Mouse (Mus musculus) embryo, embryonic 11 days (tissue): ENCODE data around the gene Abi3.
A peak's percentile ranks its signal among the peaks of the same experiment; 100 is the strongest.

Experiments used
- DNase-seq: peaks from one replicate; pipeline ENCODE4 v3.0.0-alpha.2; 2015

The Abi3 gene

DNA sequence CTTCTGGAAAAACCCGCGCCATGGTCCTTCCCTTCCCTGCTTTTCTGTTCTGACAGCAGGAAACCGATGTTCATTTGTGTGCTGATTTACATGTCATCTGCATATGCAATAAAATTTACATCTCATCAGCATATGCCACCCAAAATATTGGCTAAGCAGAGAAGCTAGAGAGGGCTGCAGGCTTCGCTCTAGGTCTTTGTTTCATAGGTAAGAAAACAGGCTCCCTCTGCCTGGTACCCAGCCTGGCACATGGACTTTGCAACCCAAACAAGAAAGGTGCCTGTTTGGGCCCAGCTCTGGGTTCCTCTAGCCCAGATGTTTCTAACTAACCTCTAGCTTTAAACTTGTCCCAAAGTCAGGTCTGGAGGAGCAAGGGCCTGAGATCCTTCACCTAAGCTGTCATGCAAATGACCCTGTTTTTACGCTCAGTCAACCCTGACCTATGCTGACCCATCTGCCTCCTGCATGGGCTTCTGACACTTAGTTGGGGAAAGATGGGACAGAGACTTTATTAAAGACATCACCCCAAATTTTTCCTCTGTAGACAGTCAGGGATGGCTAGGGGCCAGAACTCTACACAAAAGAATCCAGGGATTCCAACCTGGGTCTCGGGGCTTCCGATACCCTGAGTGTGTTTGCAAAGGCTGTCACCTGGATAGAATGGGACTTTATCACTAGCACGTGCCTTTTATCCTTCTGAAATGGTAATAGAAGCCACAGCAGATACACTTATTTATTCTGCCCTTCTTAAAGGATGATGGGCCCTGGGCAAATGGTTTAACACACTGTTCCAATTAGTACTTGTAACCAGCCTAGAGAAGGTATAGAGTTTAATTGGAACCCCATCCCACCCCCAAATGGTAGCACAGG lies 3.0 kb downstream of the Abi3 start:
- no peak for DNase-seq

DNA sequence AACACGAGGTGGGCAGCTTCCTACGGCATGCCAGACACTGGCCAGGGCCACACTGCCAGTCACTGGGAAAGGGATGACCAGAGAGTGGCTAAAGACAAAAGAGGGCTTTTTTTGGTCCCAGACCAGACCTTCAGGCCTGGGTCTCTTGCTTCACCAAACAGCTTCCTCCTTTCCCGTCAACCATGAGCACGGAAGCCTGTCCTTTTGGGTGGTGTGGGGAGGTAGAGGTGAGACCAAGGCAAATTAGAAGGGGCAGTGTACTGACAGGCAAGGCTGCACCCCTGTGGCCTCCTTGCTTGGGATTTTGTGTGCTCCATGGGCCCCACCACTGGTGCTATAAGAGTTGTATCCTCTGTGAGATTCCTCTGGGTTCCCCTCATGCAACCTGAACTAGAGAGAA lies 3.7 kb downstream of the Abi3 start:
- no peak for DNase-seq

DNA sequence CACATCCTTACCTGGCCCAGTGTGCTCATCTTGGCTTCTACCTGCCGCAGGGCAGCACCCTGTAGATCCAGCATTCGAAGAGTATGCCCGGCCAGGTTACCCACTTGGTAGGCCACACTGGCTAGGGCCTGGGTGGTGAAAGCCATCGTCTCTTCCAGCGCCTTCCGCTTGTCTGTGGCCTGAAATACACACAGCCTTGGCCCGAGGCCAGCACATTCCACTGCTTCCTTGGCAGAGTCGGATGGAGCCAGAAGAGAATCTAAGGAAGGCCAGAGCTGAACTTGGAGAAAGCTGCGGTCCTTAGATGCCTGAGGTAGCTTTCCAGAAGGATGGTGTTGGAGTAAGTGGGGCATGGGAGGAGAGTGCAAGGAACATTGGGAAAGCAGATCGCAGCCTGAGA lies 5.2 kb downstream of the Abi3 start, which contains the start of gene Gngt2:
TSS of gene Gngt2 (plus strand) at position 158 of the 400 bp plus-strand sequence.
- DNase-seq: no peak

DNA sequence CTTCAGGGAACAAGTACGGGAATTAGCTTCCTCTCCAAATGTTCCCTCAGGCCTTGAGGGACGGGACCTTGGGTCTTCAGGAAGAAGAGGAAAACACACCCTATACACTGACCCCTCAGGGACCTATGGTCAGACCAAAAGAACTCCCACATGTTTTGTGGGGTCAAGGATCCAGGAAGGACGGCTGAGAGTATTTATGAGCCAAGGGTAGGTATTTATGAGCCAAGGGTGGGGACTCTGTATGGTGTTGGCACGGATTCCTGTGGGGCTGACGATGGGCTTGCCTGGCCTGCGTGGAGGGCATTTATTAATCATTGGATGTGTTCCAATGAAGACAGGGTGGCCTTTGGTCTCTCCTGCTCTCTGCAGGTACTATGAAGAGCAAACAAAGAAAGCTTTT lies 5.8 kb downstream of the Abi3 start:
- no peak for DNase-seq

DNA sequence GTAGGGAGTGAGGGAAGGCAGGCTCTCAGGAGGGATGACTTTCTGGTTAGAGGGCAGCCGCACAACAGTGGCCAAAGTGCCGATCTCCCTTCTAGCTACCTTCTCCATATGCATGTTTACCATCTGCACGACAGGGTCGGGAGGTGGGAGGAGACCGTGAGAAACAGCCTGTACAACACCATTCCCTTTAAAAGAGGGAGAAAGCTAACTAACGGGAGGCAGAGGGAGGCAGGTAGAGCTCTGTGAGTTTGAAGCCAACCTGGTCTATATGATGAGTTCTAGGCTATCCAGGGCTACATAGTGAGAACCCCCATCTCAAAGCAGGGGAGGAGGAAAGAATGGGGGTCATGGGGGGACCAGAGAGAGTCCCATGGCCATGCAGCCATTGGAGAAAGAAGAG lies 6.4 kb downstream of the Abi3 start:
- no peak for DNase-seq

DNA sequence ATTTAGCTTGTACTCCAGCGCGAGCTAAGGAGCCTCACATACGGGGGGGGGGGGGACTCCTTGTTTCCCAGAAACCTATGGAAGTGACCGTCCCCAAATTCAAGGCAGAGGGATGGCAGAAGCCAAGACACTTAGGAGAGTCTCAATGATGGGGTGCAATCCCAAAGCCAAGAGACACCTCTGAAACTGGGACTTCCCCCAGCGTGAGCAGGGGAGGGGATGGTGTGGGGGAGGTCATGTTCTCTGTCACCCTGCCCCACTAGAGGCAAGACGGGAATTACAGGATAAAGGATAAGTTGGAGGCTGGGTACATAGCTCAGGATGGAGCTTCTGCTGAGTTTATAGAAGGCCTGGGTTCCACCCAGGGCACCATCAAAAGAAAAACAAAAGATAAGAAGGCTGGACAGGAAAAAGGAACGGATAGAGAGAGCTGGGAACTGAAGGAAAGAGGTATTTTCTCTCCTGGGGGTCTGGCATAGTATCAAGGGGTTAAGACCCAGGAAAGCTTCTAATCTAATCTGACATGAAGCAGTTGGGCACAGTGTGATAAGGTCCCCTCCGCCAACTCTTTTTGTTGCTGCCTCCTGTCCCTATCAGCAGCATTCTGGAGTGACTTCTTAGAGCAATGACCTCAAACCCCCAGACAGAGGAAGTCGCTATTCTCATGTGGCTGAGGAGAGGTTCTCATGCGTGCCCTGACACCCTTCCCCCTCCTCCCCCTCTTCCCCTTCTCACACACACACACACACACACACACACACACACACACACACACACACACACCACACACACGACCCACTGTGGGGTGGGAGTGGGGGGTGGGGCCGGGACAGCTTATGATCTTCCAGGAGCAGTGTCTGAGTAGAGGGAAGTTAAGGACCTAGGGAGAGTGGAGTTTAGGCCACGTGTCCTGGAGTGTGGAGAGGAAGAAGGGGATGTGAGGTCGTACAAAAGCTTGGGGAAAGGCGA lies 7.2 kb downstream of the Abi3 start:
- DNase-seq: no peak

DNA sequence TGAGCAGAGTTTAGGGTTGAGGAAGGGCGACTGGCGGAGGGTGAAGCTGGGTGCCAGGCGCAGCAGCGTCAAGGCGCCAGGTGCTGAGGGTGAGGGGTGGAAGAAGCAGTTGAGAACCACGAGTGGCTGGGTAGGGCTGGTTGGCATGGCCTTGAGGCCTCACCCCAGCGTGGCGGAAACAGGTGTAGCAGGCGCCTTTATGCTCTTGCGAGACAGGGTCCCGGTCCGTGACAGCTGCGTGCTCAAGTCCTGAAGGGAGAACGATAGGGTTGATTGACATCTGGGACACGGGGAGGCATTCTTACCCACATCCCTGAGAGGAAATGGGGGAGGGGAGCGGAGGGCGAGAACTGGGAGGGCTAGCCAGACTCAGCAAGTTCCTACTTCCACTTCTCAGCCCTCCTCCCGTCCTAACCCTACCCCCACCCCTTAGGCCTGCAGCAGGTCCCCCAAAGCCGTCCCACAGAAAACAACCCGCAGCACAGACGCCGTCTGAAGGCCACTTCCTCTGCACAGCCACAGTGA lies 8.1 kb downstream of the Abi3 start:
- peak; percentile 37 for DNase-seq

DNA sequence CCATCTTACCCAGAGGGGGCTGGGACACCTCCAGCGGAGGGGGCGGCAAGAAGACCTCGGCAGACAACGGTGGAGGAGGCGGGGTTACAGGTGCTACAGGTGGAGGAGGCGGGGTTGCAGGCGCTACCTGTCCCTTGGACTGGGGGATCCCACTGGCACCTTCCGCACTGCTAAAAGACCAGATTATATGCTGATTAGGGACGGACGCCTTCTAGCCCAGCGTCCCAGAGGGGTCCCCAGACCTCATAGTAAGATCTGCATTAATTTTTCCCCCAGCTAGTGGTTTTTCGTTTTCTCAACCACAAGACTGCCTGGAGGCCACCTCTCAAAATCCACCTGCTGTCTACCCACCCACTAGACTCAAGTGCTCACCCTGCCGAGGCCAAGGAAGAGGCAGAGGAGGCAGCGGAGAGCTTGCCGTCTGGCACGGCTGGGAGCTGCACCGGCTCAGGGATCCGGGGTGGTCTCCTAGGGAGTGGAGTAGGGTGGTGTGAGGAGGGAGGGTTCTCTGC lies 8.6 kb downstream of the Abi3 start:
- no peak for DNase-seq

DNA sequence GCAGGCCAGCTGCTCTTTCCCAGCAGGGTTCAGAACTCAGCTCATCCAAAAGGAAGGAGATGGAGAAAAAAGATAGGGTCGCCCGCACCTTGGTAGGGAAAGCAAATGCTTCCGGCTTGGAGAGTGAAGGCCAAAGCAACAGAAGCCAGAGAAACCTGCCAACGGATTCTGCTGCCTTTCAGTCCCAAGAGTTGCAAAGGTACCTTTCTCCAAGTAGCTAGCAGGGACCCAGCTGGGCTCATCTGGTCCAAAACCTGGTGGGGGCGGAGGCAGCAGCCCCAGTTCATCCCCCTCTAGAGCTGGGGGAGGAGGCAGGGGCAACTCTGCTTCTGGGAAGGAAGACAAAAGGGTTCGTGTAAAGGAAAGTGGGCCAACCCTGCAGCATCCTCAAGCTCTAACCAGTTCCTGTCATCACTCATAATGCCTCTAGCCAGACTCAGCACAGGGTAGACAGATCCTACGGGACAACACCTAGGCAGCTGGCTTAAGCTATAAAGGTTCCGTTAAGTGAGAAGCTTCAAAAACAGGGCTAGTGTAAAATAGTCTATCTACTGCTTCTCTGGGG lies 9.2 kb downstream of the Abi3 start:
- DNase-seq: no peak

DNA sequence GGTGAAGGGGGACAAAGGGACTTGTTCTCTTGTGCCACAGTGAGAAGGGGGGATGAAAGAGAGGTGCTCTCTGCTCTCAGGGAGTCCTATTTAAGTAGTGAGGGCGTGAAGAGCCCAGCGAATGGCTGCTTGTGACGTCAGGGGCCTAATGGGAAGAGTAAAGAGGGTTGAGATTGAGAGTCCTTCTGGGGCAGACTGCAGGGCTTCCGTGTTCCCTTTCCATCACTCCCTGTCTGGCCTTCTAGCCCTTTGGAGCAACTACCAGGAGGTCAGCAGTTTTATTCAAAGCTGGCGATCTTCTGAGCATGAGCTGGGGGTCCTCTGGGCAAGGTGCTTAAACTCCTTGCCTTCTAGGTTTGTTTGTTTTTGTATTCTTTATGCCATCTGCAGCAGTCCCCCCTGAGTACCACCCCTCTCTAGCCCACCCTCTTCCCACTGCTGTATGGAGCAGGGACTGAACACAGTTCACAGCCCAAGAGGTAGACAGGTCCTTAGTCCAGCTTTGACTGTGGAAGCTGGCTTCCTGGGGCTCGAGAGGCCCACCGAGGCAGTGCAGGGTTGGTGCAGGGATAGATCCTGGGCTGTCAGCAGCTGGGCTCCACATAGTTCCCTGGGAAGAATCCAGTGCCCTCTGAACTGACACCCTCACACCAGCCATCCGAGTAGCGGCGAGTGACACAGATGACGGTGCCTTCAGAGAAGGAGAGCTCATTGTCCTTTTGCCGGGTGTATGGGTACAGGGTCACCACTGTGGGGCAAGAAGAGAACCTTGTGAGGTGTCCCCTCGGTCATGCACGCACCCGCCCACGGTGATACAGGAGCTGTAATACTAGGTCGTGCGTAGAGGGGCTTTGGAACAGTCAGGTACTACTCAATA lies 9.9 kb downstream of the Abi3 start:
- DNase-seq: no peak

DNA sequence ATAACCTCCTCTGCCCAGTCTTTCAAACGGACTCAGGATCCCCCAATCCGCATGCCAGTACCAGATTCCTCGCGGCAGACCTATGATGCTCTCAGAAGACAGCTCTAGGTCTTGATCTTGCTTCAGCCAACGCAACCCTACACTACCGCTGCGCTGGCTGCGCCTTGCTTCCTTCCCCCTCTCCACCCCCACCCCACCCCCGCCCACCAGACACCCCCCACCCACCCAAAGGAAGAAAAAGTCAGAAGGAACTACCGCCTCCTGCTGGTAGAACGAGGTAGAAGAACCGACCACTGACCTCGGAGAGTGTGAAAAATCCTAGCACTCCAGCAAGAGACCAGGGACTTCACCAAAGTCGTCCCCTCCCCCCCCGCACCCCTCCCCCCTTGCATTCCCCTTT lies 10.6 kb downstream of the Abi3 start:
- DNase-seq: peak; percentile 50

DNA sequence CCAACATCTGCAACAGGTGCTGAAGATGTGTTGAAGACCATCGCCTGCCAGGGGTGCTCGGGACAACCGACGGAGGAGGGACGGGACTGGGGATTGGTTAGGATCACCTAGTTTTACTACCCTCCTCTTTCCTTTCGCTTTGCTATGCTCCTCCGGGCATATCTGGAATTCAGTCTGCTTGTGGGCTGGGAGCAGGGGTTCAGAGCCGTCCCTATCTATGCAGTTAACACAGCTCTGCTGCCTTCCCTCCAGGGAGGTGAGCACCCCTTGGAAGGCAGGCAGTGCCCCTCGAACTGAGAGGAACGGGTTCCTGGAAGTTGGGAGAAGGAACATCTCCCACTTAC lies 11.0 kb downstream of the Abi3 start:
- DNase-seq: no peak

DNA sequence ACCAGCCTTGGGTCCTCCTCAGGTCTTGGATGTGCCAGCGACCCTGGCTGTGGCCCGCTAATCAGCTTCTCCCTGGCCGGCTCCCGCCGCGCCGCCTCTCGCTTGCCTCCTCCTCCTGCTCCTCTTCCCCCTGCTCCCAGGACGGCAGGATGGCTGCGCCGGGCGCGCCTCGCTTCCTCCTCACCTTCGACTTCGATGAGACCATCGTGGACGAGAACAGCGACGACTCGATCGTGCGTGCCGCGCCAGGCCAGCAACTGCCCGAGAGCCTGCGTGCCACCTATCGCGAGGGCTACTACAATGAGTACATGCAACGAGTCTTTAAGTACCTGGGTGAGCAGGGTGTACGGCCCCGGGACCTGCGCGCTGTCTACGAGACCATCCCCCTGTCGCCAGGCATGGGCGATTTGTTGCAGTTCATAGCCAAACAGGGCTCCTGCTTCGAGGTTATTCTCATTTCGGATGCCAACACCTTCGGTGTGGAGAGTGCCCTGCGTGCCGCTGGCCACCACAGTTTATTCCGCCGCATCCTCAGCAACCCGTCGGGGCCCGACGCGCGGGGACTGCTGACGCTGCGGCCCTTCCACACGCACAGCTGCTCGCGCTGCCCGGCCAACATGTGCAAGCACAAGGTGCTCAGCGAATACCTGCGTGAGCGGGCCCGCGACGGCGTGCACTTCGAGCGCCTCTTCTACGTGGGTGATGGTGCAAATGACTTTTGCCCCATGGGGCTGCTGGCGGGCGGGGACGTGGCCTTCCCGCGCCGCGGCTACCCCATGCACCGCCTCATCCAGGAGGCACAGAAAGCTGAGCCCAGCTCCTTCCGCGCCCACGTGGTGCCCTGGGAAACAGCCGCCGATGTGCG lies 11.6 kb downstream of the Abi3 start:
- peak; percentile 28 for DNase-seq

DNA sequence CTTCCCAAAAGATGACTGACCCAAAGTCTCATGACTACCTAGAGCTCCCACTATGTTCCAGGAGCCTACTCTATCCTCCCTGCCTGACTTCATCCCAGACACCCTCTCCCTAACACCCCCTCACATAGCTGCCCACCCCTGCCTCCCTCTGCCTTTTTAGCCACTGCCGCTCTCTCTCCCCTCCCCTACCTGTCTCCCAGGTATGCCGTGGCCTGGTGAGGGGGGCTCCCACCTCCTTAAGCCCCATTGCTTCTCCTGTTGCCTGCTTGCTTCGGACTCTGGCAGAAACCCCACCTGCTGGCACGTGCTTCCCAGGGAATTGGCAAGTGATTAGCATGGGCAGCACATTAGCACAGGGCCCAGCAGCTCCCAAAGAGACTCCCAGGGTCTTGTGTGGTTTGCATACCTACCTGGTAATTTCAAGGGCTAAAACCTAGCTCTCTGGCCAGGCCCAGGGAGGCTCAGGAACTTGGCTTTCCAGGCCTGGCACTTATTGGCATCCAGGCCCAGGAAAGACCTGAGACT lies 12.7 kb downstream of the Abi3 start:
- no peak for DNase-seq

DNA sequence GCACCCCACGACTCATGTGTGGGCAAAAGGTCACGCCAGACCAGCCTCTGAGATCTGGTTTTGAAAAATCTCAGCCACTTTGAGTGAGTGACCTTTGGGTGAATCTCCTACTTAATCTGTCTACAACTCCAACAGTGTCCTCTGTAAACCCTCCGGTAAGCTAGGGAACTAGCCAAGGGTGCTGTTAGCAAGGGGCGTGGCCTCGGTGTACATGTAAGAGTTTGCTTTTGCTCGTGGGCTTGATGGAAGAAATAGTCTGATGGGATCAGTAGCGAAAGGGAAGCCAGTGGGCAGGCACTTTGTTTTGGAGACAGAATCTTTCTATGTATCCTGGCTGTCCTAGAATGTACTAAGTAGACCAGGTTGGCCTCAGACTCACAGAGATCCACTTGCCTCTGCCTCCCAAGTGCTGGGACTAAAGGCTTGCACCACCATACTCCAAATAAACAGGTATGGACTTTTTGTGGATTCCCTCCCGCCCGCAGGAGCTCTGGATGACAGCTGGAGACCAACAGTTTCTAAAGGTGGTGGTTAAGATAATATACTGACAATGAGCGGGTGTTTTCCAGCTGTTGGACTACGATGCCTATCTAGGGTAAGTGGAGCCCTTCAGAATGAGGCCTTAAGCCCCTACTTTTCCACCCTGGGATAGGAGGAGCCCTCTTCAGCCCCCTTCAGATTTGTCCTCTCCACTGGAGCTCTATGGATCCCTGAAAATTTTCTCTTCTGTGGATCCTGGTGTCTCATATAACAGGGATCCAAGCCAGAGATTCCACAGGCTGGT lies 13.9 kb downstream of the Abi3 start:
- no peak for DNase-seq

DNA sequence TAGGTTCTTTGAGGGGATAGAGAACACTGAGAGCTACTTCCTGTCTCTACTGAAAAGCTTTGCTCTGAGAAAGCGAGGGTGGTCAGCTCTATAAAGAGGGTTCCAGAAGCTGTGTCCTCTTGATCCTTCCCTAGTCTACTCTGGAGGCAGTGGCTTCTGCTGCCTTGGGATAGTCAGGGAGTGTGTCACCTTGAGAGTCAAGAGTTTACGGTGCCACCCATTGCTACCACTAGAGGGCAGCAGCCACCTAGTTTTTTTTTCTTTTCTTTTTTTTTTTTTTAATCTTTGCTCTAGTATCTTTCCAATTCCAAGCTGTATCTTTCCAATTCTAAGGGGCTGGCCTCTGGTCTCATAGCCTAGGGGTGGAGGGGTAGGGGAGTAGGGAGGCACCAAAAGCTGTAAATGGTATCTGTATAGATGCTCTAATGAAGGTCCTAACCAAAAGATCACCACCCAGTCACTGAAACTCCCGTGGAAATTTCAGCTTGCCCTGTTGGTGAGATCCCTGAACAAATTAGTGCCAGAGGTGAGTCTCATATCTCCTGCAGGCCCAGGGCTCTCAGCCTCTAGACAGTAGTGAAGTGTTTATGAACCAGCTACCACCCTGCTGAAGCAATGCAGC lies 14.7 kb downstream of the Abi3 start:
- DNase-seq: peak; percentile 69

DNA sequence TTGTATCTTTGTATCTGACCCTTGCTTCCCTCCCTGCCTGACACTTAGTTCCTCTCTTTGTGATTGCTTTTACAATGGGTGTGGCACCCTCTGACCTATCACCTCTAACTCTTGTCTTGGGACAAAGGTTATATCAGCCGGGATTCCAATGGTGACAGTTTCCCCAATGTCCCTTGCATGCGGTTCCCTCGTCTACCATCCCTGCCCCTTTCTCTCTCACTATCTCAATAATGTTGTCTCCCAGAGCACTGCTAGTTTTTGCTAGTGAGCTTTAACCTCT lies 15.2 kb downstream of the Abi3 start:
- no peak for DNase-seq

DNA sequence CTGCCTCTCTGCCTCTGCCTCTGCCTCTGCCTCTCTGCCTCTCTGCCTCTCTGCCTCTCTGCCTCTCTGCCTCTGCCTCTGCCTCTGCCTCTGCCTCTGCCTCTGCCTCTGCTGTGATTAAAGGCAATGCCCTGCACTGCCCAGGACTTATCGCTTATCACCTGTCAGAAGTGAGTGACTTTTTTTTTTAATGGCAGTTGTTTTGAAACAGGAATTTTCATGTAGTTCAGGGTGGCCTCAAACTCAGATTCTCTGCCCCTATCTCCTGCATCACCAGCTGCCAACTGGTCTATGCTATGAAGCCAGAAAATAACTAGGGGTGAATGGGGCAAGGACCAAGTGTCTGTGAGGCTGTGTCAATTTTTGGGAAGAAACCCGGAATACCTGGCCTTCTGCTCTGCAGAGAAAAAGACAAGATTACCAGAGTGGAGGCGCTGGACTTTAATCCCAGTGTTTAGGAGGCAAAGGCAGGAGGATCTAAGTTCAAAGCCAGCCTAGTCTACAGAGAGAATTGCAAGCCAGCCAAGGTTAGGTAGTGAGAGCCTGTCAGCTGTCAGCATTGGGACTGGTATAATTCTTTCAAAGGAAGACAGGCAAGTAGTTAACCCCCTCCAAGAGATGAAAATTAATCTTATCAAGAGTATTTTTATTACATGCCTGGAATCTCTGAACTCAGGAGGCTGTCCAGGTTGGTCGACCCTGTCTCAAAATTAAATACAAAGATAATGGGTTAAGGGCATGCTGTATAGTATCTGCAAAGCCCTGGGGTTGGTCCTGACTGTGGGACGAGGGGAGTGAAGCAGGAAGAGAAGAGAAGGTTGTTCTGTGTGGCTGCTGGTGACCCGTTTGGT lies 15.7 kb downstream of the Abi3 start:
- no peak for DNase-seq

DNA sequence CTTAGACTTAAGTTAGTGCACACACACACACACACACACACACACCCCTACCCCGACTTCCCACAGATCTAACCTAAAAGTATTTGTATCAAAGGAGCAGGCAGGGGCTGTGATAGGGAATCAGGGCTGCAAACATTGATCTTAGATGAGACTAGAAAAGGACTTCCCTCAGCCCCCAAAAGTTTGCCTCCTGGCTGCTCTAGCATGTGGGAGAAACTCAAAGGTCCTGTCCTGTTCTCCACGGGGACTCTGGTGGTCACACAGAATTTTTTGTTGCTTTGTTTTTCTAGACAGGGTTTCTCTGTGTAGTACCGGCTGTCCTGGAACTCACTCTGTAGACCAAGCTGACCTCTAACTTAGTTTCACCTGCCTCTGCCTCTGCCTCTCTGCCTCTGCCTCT lies 16.7 kb downstream of the Abi3 start:
- no peak for DNase-seq
